Mouse (Mus musculus) bone marrow, adult 2 months (tissue): ENCODE measurements at regions not wholly inside any gene's neighbourhood (a gene's known extent, or its start where the extent isn't known, plus 50 kb on each side); places are given as distances from the start of the nearest gene placed in this dataset.

Experiments
- H3K27ac ChIP-seq: fragments of 200-500 bp; 2 replicates; pipeline ENCODE4 v1.5.1; 2012; ENCODE audit warnings: low read depth, mild to moderate bottlenecking, control low read depth, inconsistent platforms, low read length; ENCODE audit not compliant: control insufficient read depth, poor library complexity, insufficient read depth
- H3K4me1 ChIP-seq: fragments of 200-500 bp; 2 replicates; pipeline ENCODE4 v1.6.1; 2011; ENCODE audit warnings: low read length; ENCODE audit not compliant: control insufficient read depth, insufficient read depth
- H3K4me3 ChIP-seq: fragments of 200-500 bp; replicated peaks from 2 replicates; pipeline ENCODE3; 2011; ENCODE audit warnings: mild to moderate bottlenecking, low read depth, low read length, control low read depth; ENCODE audit not compliant: control insufficient read depth
- CTCF ChIP-seq: fragments of 200-500 bp; IDR thresholded peaks from 2 replicates; pipeline ENCODE4 v1.5.1; 2011; ENCODE audit warnings: low read length, control low read depth; ENCODE audit not compliant: control insufficient read depth, insufficient read depth
- POLR2A ChIP-seq: fragments of 200-500 bp; IDR thresholded peaks from 2 replicates; pipeline ENCODE4 v1.6.1; 2011; ENCODE audit warnings: low read depth, mild to moderate bottlenecking, control low read depth, low read length, borderline replicate concordance; ENCODE audit not compliant: control insufficient read depth
- WGBS: fragments of 180-500 bp; shearing (Covaris S2); methylation state at CpG from one replicate; pipeline ENCODE4 v1.1.7; 2018; 5-methylcytosine and 5-hydroxymethylcytosine counted together

DNA sequence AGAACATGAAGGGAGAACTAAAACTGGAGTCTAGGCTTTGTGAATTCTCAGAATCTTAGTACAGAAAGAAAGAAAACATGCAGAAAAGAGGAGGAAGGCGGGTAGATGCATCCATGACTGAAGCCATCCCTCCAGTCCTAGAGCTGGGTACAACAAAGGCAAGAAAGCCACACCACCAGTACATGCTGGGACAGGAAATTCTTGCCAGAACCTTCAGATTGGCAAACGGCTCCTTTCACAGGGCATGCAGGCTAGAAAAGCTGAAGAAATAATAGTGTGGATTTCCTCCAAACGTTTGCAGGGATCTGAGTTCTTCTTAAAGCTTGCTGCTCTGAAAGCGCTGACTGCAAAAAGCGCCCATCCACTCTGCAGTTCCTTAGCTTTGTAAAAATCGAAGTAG, 486.7 kb downstream of the Epha4 start:
- Histone ChIP-seq H3K27ac (no peak overlapping the region), H3K4me3 (no peak overlapping the region), H3K4me1 (no peaks in the 10 kb centered on the region)
- 68% methylated on average over 6 of the region's 6 CpGs for WGBS
- no peak for TF ChIP-seq POLR2A
- TF ChIP-seq CTCF, result no peak

DNA sequence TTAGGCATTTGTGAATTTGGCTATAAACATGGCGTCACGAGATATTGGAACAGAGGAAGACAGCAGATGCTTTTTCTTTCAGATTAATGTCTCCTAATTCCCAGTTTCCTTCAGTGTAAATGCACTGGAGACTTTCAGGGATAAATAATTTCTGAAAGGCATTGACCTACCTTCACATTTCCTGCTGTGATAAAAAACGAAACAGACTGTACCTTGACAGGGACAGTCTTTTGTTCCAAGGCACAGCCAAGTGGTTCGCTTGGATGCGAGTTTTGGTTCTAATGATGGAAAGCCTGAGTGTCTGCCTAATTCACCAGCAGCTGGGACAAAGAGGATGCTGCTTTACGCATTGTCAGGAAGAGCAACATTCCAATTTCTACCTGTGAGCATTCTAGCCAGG, 485.8 kb downstream of the Epha4 start:
- WGBS, result 77% methylated on average over 6 of the region's 6 CpGs
- Histone ChIP-seq H3K4me1 (no peaks in the 10 kb centered on the region), H3K4me3 (no peak overlapping the region), H3K27ac (no peak overlapping the region)
- no peak for TF ChIP-seq CTCF

DNA sequence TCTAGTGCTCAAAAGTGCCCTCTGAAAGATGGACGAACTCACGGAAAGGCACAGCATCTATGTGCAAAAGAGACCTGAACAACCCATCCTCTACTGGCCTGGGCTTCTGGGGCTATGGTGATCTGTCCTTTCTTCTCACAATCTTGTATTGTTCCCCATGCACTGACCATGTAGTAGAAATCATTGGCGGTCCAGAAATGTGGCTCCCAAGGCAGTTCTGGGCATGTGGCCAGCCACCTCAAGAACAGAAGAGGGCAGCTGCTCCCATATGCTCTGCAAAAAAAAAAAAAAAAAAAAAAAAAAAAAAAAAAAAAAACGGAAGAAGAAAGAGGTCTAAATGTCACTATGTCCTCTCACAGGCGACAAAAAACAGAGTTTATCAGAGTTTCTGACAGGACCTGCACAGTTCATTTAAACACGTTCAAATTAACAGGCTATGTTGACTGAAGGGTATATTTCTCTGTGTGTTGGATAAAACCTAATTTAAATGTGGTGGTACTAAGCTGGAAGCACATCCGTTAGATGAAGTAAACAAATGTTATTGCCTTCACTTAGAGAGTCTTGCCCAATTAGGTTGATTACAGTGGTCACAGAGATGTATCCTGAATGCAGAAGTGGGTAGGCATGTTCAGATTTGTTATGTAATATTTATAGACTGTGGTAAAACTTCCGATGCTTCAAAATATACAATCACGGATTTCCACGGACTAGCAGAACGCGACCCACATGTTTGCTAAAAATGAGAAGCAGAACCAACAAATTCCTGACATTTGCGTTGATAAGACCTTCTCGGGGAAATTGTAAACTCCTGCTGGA, 470.9 kb downstream of the Epha4 start:
- H3K4me1 ChIP-seq, result no peaks in the 10 kb centered on the region
- no peak overlapping the region for H3K4me3 ChIP-seq
- WGBS, result 59% methylated on average over 14 of the region's 14 CpGs
- TF ChIP-seq CTCF (no peak), POLR2A (no peak)
- no peak overlapping the region for H3K27ac ChIP-seq

DNA sequence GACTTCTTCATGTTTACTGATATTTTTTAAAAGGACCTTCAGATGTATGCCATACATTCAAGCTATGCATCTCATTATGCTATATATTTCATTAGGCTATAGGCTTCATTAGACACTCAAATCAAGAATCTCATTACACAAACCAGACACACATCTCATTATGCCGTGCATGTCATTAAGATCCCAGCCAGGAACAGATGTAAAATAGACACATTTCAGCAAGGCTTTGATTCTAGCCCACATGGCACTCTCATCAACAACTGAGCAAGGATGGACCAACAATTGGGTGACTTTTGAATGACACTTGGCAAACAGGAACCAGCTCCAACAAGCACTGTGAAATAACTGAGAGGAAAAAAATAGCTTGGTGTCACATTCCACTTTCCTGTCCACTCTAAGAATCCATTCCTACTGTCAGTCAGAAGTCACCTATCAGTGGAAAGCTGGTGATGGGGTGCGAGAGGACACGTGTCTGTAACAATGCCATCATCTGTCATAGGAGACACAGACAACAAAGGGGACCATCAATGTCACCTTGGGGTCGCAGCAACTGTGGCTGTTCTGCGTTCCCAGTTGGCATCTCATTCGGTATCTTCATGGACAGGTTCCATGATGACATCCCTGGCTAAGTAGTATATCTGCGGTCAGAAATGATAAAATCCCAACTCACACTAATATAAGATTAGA, 466.0 kb downstream of the Epha4 start:
- H3K4me1 ChIP-seq, result no peaks in the 10 kb centered on the region
- H3K4me3 ChIP-seq, result no peak overlapping the region
- no peak for TF ChIP-seq CTCF
- no peak for TF ChIP-seq POLR2A
- 79% methylated on average over 7 of the region's 7 CpGs for WGBS
- no peak overlapping the region for H3K27ac ChIP-seq

DNA sequence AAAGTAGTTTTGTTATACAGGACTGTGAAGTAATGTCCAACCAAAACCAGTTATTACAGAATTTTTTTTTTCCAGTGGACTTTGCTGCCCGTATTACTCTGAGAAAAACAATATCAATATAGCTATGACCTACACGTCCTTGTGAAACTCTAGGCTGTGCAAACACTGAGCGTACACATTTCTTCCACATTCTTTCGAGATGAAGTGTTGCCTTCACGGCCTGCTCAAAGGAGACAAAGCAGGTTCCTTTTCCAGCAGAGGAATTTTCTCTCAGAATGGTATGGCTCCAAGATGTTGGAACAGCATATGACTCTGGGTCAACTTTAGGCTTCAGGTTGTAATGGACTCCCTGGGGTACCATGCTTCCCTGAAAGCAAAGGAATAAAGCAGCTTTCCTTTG, 463.6 kb downstream of the Epha4 start:
- Histone ChIP-seq H3K4me1 (no peaks in the 10 kb centered on the region), H3K4me3 (no peak overlapping the region), H3K27ac (no peak overlapping the region)
- no peak for TF ChIP-seq CTCF
- TF ChIP-seq POLR2A, result no peak
- 79% methylated on average over 5 of the region's 5 CpGs for WGBS

DNA sequence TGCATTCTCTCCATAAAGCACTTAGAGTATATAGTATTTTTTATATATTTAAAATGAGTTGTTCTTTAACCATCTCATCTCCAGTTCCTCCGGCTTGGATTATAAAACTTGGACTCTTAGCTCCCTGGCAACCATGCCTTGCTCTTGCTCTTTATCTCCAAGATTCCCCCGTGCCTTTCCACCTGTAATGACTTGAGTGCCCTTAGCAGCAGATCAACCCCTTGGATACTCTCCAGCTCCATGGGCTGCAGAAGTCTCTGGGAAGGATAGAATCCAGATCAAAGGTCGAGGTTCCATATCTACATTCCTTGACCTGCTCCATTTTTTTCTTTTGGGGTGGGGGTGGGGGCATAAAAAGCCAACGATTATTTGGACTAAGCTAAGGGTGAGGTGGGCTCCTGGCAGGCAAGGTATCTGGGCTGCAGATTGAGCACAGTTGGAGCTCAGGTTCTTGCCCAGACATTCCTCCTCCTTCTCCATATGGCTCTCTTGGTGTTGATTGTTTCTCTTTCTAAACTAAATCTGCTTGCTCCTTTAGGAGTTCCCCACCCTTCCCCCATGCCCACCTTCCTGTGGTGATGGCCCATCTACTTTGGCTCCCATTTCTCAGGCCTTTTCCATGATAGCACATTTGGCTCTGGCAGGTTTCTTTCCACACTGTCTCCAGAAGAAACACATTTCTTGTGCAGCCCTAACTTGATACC, 460.9 kb downstream of the Epha4 start:
- Histone ChIP-seq H3K27ac (no peak overlapping the region), H3K4me3 (no peak overlapping the region), H3K4me1 (no peaks in the 10 kb centered on the region)
- no peak for TF ChIP-seq POLR2A
- 64% methylated on average over 4 of the region's 4 CpGs for WGBS

DNA sequence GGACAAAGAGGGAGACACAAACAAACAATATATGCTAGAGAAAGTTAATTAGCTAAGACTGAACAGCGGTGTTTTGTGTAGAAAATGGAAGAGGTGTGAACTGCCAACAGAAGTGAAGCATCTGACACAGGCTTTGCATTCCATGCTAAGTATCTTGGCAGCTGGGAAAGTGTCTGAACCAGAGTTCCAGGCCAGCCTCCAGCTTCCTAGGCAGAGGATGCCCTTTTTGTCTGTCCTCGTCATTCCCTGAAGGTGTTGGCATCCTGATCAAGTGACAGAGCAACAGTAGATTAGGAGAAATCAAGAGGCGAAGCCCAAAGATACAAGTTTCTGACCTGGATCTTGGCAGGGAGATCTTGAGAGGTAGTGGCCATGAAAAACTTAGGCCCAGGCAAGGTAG, 452.4 kb downstream of the Epha4 start:
- no peak for TF ChIP-seq POLR2A
- WGBS, result 77% methylated on average over 3 of the region's 3 CpGs
- Histone ChIP-seq H3K4me3 (no peak overlapping the region), H3K4me1 (no peaks in the 10 kb centered on the region), H3K27ac (no peak overlapping the region)

DNA sequence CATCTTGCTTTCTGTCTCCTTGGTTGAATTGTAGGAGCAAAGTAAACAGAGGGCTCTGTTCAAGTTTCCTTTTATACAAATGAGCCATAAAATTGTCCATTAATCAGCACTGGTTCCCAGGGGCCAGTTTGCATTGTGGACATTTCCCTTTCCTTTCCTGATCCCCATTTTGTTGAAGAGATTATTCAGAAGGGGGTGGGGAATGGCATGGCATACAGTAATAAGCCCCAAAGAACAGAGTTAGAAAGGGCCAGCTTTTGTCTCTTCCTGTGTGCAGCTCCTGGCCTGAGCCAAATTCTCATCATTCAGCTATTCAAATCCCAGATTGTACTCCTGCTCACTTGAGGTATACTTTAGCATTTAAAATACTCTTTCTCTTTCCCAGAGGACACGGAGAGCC, 441.8 kb downstream of the Epha4 start:
- Histone ChIP-seq H3K4me3 (no peak overlapping the region), H3K4me1 (no peaks in the 10 kb centered on the region), H3K27ac (no peak overlapping the region)
- 69% methylated on average over 1 of the region's 1 CpGs for WGBS
- TF ChIP-seq POLR2A (no peak), CTCF (no peak)

DNA sequence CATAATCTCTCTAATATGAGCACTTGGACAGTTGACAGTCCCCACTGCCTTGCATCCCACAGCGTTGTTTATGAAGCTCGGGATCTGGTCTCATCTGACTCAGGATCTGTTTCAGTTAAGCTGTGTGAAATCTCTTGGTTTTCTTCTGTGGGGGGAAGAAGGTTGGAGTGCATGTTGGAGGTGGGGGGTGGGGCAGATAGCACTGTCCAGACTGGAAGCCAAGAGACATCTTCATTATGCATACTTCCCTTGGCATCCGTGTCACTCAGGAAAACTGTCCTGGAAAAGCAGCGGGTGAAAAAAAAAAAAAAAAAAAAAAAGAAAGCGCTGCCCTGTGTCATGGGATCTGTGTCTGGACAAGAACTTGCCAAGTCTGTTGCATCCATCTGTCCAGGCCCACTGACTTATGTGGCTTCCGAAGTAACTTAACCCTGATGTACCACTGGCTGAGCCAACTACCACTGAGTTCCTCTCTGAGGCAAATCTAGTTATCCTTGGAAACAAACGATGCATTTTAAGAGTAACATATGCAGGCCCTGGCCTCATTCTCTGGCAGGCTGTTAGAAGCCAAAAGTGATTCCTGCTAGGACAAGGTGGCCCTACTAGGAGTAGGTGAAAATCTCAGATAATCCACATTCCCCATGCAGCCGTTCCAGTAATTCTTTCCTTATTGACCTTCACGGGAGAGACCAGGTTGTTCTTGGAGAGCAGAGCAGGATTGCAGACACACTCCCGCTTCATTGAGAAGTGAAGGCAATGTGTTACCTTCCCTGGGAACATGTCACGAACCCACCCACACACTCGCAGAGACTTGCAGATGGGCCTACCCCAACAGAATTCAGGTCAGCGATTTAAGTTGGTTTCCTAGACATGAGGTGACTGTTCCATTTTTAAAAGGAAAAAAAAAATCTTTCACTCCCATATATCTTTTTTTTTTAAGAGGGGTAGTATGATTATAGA, 439.7 kb downstream of the Epha4 start:
- H3K27ac ChIP-seq, result no peak overlapping the region
- TF ChIP-seq CTCF (no peak), POLR2A (no peak)
- no peaks in the 10 kb centered on the region for H3K4me1 ChIP-seq
- WGBS, result 80% methylated on average over 13 of the region's 13 CpGs
- no peak overlapping the region for H3K4me3 ChIP-seq
